Mouse (Mus musculus): ENCODE results near the gene Bspry. TPM values are rescaled to one million over a fixed set of nuclear protein-coding genes. Genes with fewer than 3 reads are reported as not detected.

Bspry gene
- total and polyA plus RNA-seq, 3 experiments = 0.19 to 0.50 TPM; not detected in 1

DNA sequence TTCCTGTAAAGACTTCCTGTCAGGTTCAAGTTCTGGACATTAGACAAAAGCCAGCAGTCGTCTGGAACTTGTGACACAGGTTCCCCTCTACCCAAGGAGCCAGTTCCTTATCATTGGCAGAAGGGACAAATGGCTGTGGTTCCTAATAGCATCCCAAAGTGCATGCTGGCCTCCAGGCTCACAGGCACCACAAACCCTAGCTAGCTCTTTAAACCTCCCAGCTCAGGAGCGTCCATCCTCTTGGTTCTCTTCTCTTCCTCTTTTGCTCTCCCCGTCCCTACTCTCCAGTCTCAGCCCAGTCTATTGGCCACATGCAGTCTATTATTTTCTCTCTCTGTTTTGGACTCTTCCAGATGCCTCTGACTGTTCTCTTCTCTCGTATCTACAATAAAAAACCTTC lies 40.1 kb upstream of the Bspry start:
- no peaks in the 10 kb centered on the region for H3K36me3 ChIP-seq (ENCODE audit: control insufficient read depth in 1 of 2, insufficient read depth in 2 of 2, low read length in 2 of 2)
- H3K27ac ChIP-seq (ENCODE audit: control insufficient read depth, low read depth, low read length) = no peak overlapping the region
- no peak overlapping the region for H3K9ac ChIP-seq (ENCODE audit: control insufficient read depth, low read depth, low read length, poor library complexity, severe bottlenecking)
- no peaks in the 10 kb centered on the region for H3K27me3 ChIP-seq (ENCODE audit: control insufficient read depth in 1 of 2, insufficient read depth in 2 of 2, low read length in 2 of 2)
- no peak for DNase-seq (ENCODE audit: low read depth, low spot score)
- H3K79me2 ChIP-seq (ENCODE audit: control insufficient read depth, insufficient read depth, low read length, poor library complexity) = no peaks in the 10 kb centered on the region
- H3K9me3 ChIP-seq (replicated peaks; ENCODE audit: insufficient read depth, low read length) = no peaks in the 10 kb centered on the region
- H3K4me1 ChIP-seq (ENCODE audit: control insufficient read depth in 1 of 2, insufficient read depth in 2 of 2, low read length in 2 of 2) = 0 out of 4 replicates have a peak, but pooled peaks cover 0 to 3% of the 10 kb centered on the region in 2 experiments
- TF ChIP-seq TAL1 (IDR thresholded peaks at IDR 0.05; ENCODE audit: low read length) = no peak
- TF ChIP-seq MYB (IDR thresholded peaks at IDR 0.05; ENCODE audit: low read depth, low read length) = no peak
- TF ChIP-seq CHD1 (IDR thresholded peaks at IDR 0.05; ENCODE audit: low read depth, low read length) = no peak
- TF ChIP-seq ZMIZ1 (IDR thresholded peaks at IDR 0.05; ENCODE audit: low read depth, low read length) = no peak
- no peak for TF ChIP-seq POLR2AphosphoS5 (IDR thresholded peaks at IDR 0.05; ENCODE audit: borderline replicate concordance, low read depth, low read length)
- no peak for TF ChIP-seq GABPA (IDR thresholded peaks at IDR 0.05; ENCODE audit: low read depth, low read length)
- TF ChIP-seq POLR2A (IDR thresholded peaks at IDR 0.05; ENCODE audit: control insufficient read depth in 1 of 2, insufficient read depth in 1 of 2, low read depth in 1 of 2, low read length in 2 of 2, poor library complexity in 1 of 2) = no peak
- TF ChIP-seq ELF1 (IDR thresholded peaks at IDR 0.05; ENCODE audit: low read depth, low read length) = no peak
- no peak overlapping the region for H3K4me3 ChIP-seq (ENCODE audit: control insufficient read depth in 1 of 2, insufficient read depth in 1 of 2, low read depth in 2 of 2, low read length in 2 of 2)

DNA sequence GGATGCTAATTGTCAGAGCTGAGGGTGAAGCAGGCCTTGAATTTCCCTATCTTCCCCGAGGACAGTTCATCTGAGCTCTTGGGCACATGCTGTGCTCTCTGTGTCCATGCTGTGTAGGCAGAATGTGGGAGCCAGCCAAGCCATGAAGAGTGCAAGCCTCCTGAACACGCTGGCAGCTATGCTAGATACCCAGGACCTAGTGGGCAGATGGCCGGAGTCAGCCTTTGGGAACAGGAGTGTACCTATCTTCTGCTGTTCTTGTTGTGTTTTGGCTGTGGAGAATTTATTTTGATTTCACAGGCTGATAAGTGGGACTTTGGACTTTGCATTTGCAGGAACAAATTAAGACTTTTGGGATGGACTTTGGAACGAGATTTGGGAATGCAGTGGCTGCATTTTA lies 39.3 kb upstream of the Bspry start:
- TF ChIP-seq NELFE (IDR thresholded peaks at IDR 0.05; ENCODE audit: low read depth, low read length) = no peak
- TF ChIP-seq USF2 (IDR thresholded peaks at IDR 0.05; ENCODE audit: borderline replicate concordance in 1 of 2, insufficient read depth in 1 of 2, low read depth in 1 of 2, low read length in 2 of 2) = no peak
- TF ChIP-seq ZMIZ1 (IDR thresholded peaks at IDR 0.05; ENCODE audit: low read depth, low read length) = no peak
- no peak for TF ChIP-seq POLR2AphosphoS5 (IDR thresholded peaks at IDR 0.05; ENCODE audit: borderline replicate concordance, low read depth, low read length)
- no peak for TF ChIP-seq MEF2A (IDR thresholded peaks at IDR 0.05; ENCODE audit: extremely low read depth, insufficient replicate concordance, low read depth, low read length, poor library complexity, severe bottlenecking)
- TF ChIP-seq E2F4 (IDR thresholded peaks at IDR 0.05; ENCODE audit: borderline replicate concordance, low read depth, low read length) = no peak
- no peak for TF ChIP-seq TAL1 (IDR thresholded peaks at IDR 0.05; ENCODE audit: low read length)
- no peak for TF ChIP-seq CTCF (IDR thresholded peaks at IDR 0.05 in 2 of 3, conservative IDR thresholded peaks at IDR 0.05 in 1 of 3; ENCODE audit: control insufficient read depth in 1 of 3, insufficient read depth in 1 of 3, low read depth in 2 of 3, low read length in 3 of 3, poor library complexity in 1 of 3, severe bottlenecking in 1 of 3)
- TF ChIP-seq RCOR1 (IDR thresholded peaks at IDR 0.05; ENCODE audit: low read depth, low read length) = no peak
- TF ChIP-seq UBTF (IDR thresholded peaks at IDR 0.05; ENCODE audit: borderline replicate concordance, insufficient read depth, low read depth, low read length) = no peak
- no peak for TF ChIP-seq HCFC1 (IDR thresholded peaks at IDR 0.05; ENCODE audit: low read depth, low read length)
- no peak for TF ChIP-seq CHD2 (IDR thresholded peaks at IDR 0.05; ENCODE audit: low read length)
- TF ChIP-seq POLR2AphosphoS2 (IDR thresholded peaks at IDR 0.05; ENCODE audit: low read length) = no peak
- TF ChIP-seq ETS1 (IDR thresholded peaks at IDR 0.05; ENCODE audit: low read depth, low read length) = no peak
- no peak for TF ChIP-seq MXI1 (IDR thresholded peaks at IDR 0.05; ENCODE audit: low read depth, low read length)
- TF ChIP-seq MYC (IDR thresholded peaks at IDR 0.05; ENCODE audit: low read depth, low read length) = no peak
- TF ChIP-seq USF1 (IDR thresholded peaks at IDR 0.05; ENCODE audit: low read depth, low read length) = no peak
- TF ChIP-seq TCF12 (IDR thresholded peaks at IDR 0.05; ENCODE audit: low read depth, low read length) = no peak
- TF ChIP-seq MAFK (IDR thresholded peaks at IDR 0.05; ENCODE audit: borderline replicate concordance, low read depth, low read length) = no peak
- TF ChIP-seq CHD1 (IDR thresholded peaks at IDR 0.05; ENCODE audit: low read depth, low read length) = no peak
- no peaks in the 10 kb centered on the region for H3K9me3 ChIP-seq (replicated peaks; ENCODE audit: insufficient read depth, low read length)
- no peak overlapping the region for H3K4me3 ChIP-seq (ENCODE audit: control insufficient read depth in 1 of 2, insufficient read depth in 1 of 2, low read depth in 2 of 2, low read length in 2 of 2)
- 0 out of 4 replicates have a peak, but pooled peaks cover 0 to 3% of the 10 kb centered on the region in 2 experiments for H3K4me1 ChIP-seq (ENCODE audit: control insufficient read depth in 1 of 2, insufficient read depth in 2 of 2, low read length in 2 of 2)
- no peaks in the 10 kb centered on the region for H3K79me2 ChIP-seq (ENCODE audit: control insufficient read depth, insufficient read depth, low read length, poor library complexity)
- no peak for DNase-seq (ENCODE audit: low read depth, low spot score)
- no peak overlapping the region for H3K9ac ChIP-seq (ENCODE audit: control insufficient read depth, low read depth, low read length, poor library complexity, severe bottlenecking)
- H3K36me3 ChIP-seq (ENCODE audit: control insufficient read depth in 1 of 2, insufficient read depth in 2 of 2, low read length in 2 of 2) = no peaks in the 10 kb centered on the region
- H3K27me3 ChIP-seq (ENCODE audit: control insufficient read depth in 1 of 2, insufficient read depth in 2 of 2, low read length in 2 of 2) = no peaks in the 10 kb centered on the region
- H3K27ac ChIP-seq (ENCODE audit: control insufficient read depth, low read depth, low read length) = no peak overlapping the region
